Mouse (Mus musculus): ENCODE measurements at regions not wholly inside any gene's neighbourhood (a gene's known extent, or its start where the extent isn't known, plus 50 kb on each side); places are given as distances from the start of the nearest gene placed in this dataset.

DNA sequence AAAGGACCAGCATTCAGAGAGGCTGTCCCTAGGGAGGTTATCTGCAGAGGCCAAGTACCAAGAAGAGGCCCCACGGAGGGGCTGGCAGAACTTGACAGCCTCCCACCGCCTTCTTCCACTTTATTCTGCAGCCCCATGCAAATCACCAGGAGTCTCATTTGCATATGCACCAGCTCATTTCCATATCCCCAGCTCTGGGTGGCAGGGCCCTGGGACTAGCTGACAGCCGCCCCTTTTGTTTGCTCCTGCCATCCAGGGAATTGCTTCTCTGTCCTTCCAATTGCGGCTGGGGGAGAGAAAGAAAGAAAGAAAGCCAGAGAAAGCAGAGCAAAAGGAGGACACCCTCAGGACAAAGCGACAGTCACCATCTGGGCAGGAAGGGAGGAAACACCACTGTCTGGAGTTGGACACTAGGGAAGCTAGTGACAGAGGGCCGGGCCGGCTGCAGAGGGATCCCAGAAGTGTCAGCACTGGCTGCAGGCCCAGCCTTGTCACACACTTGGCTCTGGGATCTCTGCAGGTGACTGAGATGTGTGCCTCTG lies 102.4 kb downstream of the Mn1 start:
- Histone ChIP-seq H3K4me3 (ENCODE audit: low read depth, low read length) (no peak overlapping the region), H3K36me3 (ENCODE audit: control insufficient read depth, insufficient read depth, low read length) (no peaks in the 10 kb centered on the region), H3K4me2 (peak overlapping the region; percentile 32), H3K4me1 (replicated peaks; ENCODE audit: control insufficient read depth, insufficient read depth, low read length) (peaks cover 13% of the 10 kb centered on the region), H3K27me3 (replicated peaks; ENCODE audit: control insufficient read depth, insufficient read depth, low read length) (no peaks in the 10 kb centered on the region), H3K9ac (ENCODE audit: low read depth, low read length) (no peak overlapping the region), H3K27ac (ENCODE audit: low read depth, low read length) (peak overlapping the region; percentile 45), H3K9me3 (ENCODE audit: control insufficient read depth, low read length) (no peaks in the 10 kb centered on the region)
- ATAC-seq (replicated peaks; ENCODE audit: low FRiP score), result peak; percentile 84
- no peak for DNase-seq (ENCODE audit: low spot score)
- 15% methylated on average over 7 of the region's 7 CpGs for WGBS

DNA sequence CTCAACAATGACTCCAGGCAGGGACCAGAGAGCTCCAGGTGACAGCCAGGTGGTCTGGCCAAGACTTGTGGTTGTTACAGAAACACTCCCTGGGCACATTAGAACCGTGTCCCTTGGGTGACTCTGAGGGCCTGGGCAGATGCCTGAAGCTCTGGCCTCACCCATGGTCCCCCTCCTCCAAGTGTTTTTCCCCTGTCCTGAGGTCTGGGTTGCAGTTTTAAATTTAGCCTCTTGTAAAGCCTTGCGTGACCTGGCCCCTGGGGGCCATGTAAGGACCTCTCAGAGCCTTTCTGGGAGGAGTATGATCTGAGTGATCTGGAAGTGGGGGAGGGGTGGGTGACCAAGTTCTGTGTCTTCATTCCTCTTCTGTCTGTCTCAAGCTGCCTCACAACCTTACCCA lies 104.7 kb downstream of the Mn1 start:
- Histone ChIP-seq H3K4me1 (replicated peaks; ENCODE audit: control insufficient read depth, insufficient read depth, low read length) (peaks cover 13% of the 10 kb centered on the region), H3K27ac (ENCODE audit: low read depth, low read length) (no peak overlapping the region), H3K4me3 (ENCODE audit: low read depth, low read length) (no peak overlapping the region), H3K36me3 (ENCODE audit: control insufficient read depth, insufficient read depth, low read length) (no peaks in the 10 kb centered on the region), H3K27me3 (replicated peaks; ENCODE audit: control insufficient read depth, insufficient read depth, low read length) (peaks cover 4% of the 10 kb centered on the region), H3K9ac (ENCODE audit: low read depth, low read length) (0 out of 2 replicates have a peak overlapping the region, but pooled peaks have one; percentile 20), H3K9me3 (ENCODE audit: control insufficient read depth, low read length) (no peaks in the 10 kb centered on the region), H3K4me2 (no peak overlapping the region)
- WGBS, result 75% methylated on average over 2 of the region's 2 CpGs
- ATAC-seq (replicated peaks; ENCODE audit: low FRiP score), result no peak
- no peak for DNase-seq (ENCODE audit: low spot score)

DNA sequence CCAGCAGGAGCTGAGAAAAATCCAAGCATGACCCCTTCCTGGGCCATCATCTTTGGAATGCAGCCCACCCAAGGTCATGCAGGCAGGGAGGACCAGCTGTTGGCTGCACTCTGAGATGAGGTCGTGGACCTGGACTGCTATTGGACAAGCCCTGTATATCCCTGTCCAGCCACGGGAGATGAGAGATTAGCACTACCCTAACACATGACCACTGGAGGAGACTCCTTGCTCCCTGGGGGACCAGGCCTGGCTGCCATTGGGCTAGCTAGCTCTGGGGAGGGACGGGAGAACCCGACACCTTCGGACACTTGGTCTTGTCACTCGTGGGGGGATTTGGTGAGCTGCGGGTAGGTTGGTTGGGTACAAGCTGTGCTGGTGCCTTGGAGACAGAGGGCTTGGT lies 105.4 kb downstream of the Mn1 start:
- H3K4me1 ChIP-seq (replicated peaks; ENCODE audit: control insufficient read depth, insufficient read depth, low read length), result peaks cover 13% of the 10 kb centered on the region
- 52% methylated on average over 7 of the region's 7 CpGs for WGBS
- H3K27me3 ChIP-seq (replicated peaks; ENCODE audit: control insufficient read depth, insufficient read depth, low read length), result peaks cover 4% of the 10 kb centered on the region
- no peaks in the 10 kb centered on the region for H3K9me3 ChIP-seq (ENCODE audit: control insufficient read depth, low read length)
- no peaks in the 10 kb centered on the region for H3K36me3 ChIP-seq (ENCODE audit: control insufficient read depth, insufficient read depth, low read length)
- no peak overlapping the region for H3K4me2 ChIP-seq
- no peak for DNase-seq (ENCODE audit: low spot score)
- H3K4me3 ChIP-seq (ENCODE audit: low read depth, low read length), result no peak overlapping the region
- H3K9ac ChIP-seq (ENCODE audit: low read depth, low read length), result no peak overlapping the region
- no peak for ATAC-seq (replicated peaks; ENCODE audit: low FRiP score)
- H3K27ac ChIP-seq (ENCODE audit: low read depth, low read length), result no peak overlapping the region

DNA sequence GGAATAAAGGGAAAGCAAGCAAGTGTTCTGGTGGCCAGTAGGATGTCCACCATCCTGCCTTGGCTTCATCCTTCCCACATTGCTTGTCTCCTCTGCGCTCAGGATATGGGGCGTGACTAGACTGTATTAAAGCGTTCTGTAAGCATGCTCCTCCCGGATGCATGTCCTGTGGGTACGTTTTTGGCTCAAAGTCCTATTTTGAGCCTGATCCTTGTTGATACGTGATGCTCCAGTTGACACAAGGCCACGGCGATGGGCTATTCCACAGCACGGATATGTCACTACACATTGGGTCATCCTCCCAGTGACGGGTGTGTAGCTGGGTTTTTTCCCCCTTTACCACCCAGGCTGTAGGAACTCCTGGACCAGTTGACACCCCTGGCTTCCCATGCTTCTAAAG lies 110.6 kb downstream of the Mn1 start:
- H3K4me1 ChIP-seq (replicated peaks; ENCODE audit: control insufficient read depth, insufficient read depth, low read length), result peaks cover 6% of the 10 kb centered on the region
- no peak overlapping the region for H3K4me3 ChIP-seq (ENCODE audit: low read depth, low read length)
- ATAC-seq (replicated peaks; ENCODE audit: low FRiP score) (no peak), DNase-seq (ENCODE audit: low spot score) (no peak)
- H3K36me3 ChIP-seq (ENCODE audit: control insufficient read depth, insufficient read depth, low read length), result no peaks in the 10 kb centered on the region
- H3K9ac ChIP-seq (ENCODE audit: low read depth, low read length), result no peak overlapping the region
- no peak overlapping the region for H3K27ac ChIP-seq (ENCODE audit: low read depth, low read length)
- 84% methylated on average over 10 of the region's 10 CpGs for WGBS
- H3K27me3 ChIP-seq (replicated peaks; ENCODE audit: control insufficient read depth, insufficient read depth, low read length), result peaks cover 9% of the 10 kb centered on the region
- no peaks in the 10 kb centered on the region for H3K9me3 ChIP-seq (ENCODE audit: control insufficient read depth, low read length)
- H3K4me2 ChIP-seq, result no peak overlapping the region

DNA sequence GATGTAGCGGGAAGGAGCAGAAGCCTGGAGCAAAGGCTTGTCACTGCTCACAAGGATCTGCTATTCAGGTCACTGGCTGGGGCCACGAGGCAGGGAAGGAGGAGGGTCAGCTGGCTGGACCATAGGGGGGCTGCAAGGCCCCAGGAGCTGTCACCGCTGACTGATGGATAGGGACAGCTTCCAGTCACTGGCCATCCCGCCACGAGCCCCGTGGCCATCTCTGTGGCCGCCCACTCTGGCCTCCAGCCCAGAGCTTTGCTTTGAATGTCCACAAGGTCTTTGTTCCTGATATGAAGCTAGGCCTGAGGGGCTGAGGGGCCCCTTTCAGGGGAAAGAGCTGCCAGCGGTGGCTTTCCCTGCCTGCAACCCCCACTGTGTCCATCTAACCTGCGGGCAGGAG lies 111.9 kb downstream of the Mn1 start:
- ATAC-seq (replicated peaks; ENCODE audit: low FRiP score) (no peak; the same call in 1 of the 2 replicates), DNase-seq (ENCODE audit: low spot score) (no peak)
- Histone ChIP-seq H3K27ac (ENCODE audit: low read depth, low read length) (no peak overlapping the region), H3K36me3 (ENCODE audit: control insufficient read depth, insufficient read depth, low read length) (no peaks in the 10 kb centered on the region), H3K4me2 (no peak overlapping the region), H3K4me1 (replicated peaks; ENCODE audit: control insufficient read depth, insufficient read depth, low read length) (peaks cover 6% of the 10 kb centered on the region), H3K27me3 (replicated peaks; ENCODE audit: control insufficient read depth, insufficient read depth, low read length) (peaks cover 9% of the 10 kb centered on the region), H3K9ac (ENCODE audit: low read depth, low read length) (no peak overlapping the region), H3K4me3 (ENCODE audit: low read depth, low read length) (no peak overlapping the region), H3K9me3 (ENCODE audit: control insufficient read depth, low read length) (no peaks in the 10 kb centered on the region)
- 35% methylated on average over 9 of the region's 9 CpGs for WGBS

DNA sequence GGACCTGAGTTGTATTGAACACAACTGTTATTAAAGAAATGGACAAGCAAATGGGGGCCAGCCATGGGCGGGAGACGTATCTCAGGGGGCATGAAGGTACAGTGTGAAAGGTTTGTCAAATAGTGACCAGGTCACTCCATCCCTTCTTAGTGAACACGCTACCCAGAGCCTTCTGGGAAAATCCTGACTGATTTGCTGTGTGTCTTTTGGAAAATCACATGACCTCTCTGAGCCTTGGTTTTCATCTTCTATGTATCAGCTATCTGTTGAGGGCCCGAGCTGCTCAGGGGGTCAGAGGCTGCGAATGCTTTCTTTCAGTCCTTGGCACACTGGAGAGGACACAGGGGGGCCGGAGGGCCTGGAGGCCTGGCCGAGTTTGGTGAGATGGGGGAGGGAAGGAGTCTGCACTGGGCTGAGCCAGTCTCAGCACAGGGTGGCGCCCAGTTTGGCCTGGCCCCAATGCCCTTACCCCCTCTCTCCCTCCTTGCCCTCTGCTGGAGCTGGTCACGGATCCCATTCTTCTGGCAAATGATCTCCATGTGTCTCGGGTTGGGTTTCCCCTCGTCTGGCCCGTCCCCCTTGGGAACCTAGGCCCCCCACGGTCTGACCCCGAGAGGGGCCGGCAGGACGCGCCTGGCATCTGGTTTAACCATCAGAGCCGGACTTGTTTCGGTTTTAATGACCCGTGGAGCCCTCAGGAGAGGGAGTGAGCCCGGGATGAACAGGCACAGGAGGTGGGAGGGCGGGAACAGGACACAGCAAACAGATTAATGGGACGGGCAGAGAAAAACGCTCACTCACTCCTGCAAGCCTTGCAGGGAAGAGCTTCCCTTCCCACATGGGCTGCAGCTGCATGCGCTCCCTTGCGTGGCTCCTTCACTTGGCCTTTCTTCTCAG lies 113.7 kb downstream of the Mn1 start:
- DNase-seq (ENCODE audit: low spot score) (peak; percentile 58), ATAC-seq (replicated peaks; ENCODE audit: low FRiP score) (no peak)
- Histone ChIP-seq H3K27ac (ENCODE audit: low read depth, low read length) (no peak overlapping the region), H3K27me3 (replicated peaks; ENCODE audit: control insufficient read depth, insufficient read depth, low read length) (peaks cover 6% of the 10 kb centered on the region), H3K9ac (ENCODE audit: low read depth, low read length) (no peak overlapping the region), H3K4me2 (peak overlapping the region; percentile 45), H3K4me3 (ENCODE audit: low read depth, low read length) (no peak overlapping the region), H3K4me1 (replicated peaks; ENCODE audit: control insufficient read depth, insufficient read depth, low read length) (peaks cover 6% of the 10 kb centered on the region), H3K36me3 (ENCODE audit: control insufficient read depth, insufficient read depth, low read length) (no peaks in the 10 kb centered on the region), H3K9me3 (ENCODE audit: control insufficient read depth, low read length) (no peaks in the 10 kb centered on the region)
- 24% methylated on average over 26 of the region's 26 CpGs for WGBS

DNA sequence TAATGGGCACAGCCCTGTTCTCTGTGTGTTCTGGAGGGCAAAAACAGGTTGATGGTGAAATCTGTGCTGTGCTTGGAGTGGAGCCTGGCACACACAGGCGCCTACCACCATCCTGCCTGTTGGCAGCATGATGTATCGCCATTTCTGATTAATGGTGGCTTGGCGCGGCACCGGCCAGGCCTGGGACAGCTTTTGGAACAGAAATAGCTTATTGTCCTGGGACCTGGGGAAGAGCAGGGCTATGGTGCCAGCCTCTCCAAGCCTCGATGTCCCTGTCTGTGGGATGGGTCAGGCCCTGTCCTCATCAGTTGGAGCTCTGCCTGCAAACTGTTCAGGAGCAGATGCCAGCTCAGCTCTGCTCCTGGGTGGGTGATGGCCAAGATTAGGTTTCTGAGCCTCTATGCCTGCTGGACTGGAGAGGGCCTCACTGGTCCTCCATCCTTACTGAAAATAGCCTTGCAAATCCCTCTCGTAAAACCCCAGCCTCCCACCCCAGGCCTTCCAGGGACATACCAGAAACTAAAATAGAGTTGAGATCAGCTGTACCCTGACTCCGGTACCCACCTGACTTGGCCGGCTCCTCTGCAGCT lies 115.4 kb downstream of the Mn1 start:
- peaks cover 5% of the 10 kb centered on the region for H3K27me3 ChIP-seq (replicated peaks; ENCODE audit: control insufficient read depth, insufficient read depth, low read length)
- 82% methylated on average over 9 of the region's 9 CpGs for WGBS
- DNase-seq (ENCODE audit: low spot score), result no peak

DNA sequence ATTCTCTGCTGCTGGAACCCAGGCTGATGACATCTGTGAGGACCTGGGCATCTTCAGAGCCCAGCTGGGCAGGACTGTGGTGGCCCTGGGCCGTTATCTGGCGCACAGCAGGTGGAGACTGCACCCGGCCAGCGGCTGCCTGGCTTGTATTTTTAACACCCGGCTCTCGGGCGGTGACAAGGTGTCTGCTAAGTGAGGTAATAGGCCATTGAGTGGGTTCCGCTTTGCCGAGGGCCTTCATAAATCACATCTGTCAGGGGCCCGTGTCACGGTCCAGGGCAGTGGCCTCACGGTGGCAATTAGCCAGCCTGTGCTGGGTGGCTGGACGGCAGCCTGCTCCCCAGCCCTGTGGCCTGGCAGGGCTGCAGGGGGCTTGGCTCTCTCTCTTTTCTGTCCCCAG lies 118.8 kb downstream of the Mn1 start:
- no peak overlapping the region for H3K4me2 ChIP-seq
- H3K4me3 ChIP-seq (ENCODE audit: low read depth, low read length), result no peak overlapping the region
- no peak overlapping the region for H3K27ac ChIP-seq (ENCODE audit: low read depth, low read length)
- no peak for ATAC-seq (replicated peaks; ENCODE audit: low FRiP score)
- H3K9ac ChIP-seq (ENCODE audit: low read depth, low read length), result no peak overlapping the region
- no peak for DNase-seq (ENCODE audit: low spot score)
- WGBS, result 35% methylated on average over 13 of the region's 13 CpGs
- H3K27me3 ChIP-seq (replicated peaks; ENCODE audit: control insufficient read depth, insufficient read depth, low read length), result peaks cover 2% of the 10 kb centered on the region
- peaks cover 4% of the 10 kb centered on the region; the same call in 1 of the 2 replicates for H3K4me1 ChIP-seq (replicated peaks; ENCODE audit: control insufficient read depth, insufficient read depth, low read length)
- no peaks in the 10 kb centered on the region for H3K9me3 ChIP-seq (ENCODE audit: control insufficient read depth, low read length)
- no peaks in the 10 kb centered on the region for H3K36me3 ChIP-seq (ENCODE audit: control insufficient read depth, insufficient read depth, low read length)

More for the DNA sequence above, 115.4 kb downstream of the Mn1 start:
- Histone ChIP-seq H3K36me3 (ENCODE audit: control insufficient read depth, insufficient read depth, low read length) (no peaks in the 10 kb centered on the region), H3K4me1 (replicated peaks; ENCODE audit: control insufficient read depth, insufficient read depth, low read length) (peaks cover 8% of the 10 kb centered on the region), H3K4me2 (no peak overlapping the region), H3K9ac (ENCODE audit: low read depth, low read length) (no peak overlapping the region), H3K4me3 (ENCODE audit: low read depth, low read length) (no peak overlapping the region), H3K27ac (ENCODE audit: low read depth, low read length) (no peak overlapping the region), H3K9me3 (ENCODE audit: control insufficient read depth, low read length) (no peaks in the 10 kb centered on the region)
- no peak for ATAC-seq (replicated peaks; ENCODE audit: low FRiP score)

All from liver, embryonic 11.5 days (tissue).